Mouse (Mus musculus): ENCODE results near the gene Ppp2r5d. TPM values are rescaled to one million over a fixed set of nuclear protein-coding genes. Genes with fewer than 3 reads are reported as not detected.

The Ppp2r5d gene
- polyA plus RNA-seq (2017; shearing (Covaris generic)): 10 to 100 TPM; 23.2 to 25.5 (median 23.5) TPM

- ATAC-seq: peak; percentile 99
These were observed at the start of gene Ppp2r5d for GRCm38 (mm10) chr17:46704887-46705835. Ppp2r5d (minus strand) TSS chr17:46705111.

- peak; percentile 97 for ATAC-seq
These were observed 47.1 kb upstream of the Ppp2r5d start, which contains the start of gene Cnpy3 for GRCm38 (mm10) chr17:46751794-46752556. Cnpy3 (minus strand) TSS chr17:46752214.

- ATAC-seq: peak; percentile 32
These were observed 46.3 kb upstream of the Ppp2r5d start for GRCm38 (mm10) chr17:46751056-46751793.

- ATAC-seq: no peak
These were observed 45.7 kb upstream of the Ppp2r5d start for GRCm38 (mm10) chr17:46750580-46750979.

- no peak for ATAC-seq
These were observed 44.4 kb upstream of the Ppp2r5d start for GRCm38 (mm10) chr17:46749282-46749681.

GRCm38 (mm10) chr17:46747806-46748205 lies 42.9 kb upstream of the Ppp2r5d start:
- no peak for ATAC-seq

- no peak for ATAC-seq
These were observed 42.3 kb upstream of the Ppp2r5d start for GRCm38 (mm10) chr17:46747234-46747633.

GRCm38 (mm10) chr17:46745506-46745905 lies 40.6 kb upstream of the Ppp2r5d start:
- no peak for ATAC-seq

GRCm38 (mm10) chr17:46742986-46743385 lies 38.1 kb upstream of the Ppp2r5d start:
- ATAC-seq: no peak

- no peak for ATAC-seq
These were observed 36.4 kb upstream of the Ppp2r5d start for GRCm38 (mm10) chr17:46741305-46741704.

- ATAC-seq: no peak
These were observed 31.2 kb upstream of the Ppp2r5d start for GRCm38 (mm10) chr17:46736160-46736559.

GRCm38 (mm10) chr17:46735287-46735686 lies 30.4 kb upstream of the Ppp2r5d start:
- ATAC-seq: no peak

- ATAC-seq: no peak
These were observed 29.1 kb upstream of the Ppp2r5d start for GRCm38 (mm10) chr17:46734055-46734454.

GRCm38 (mm10) chr17:46728904-46729318 lies 24.0 kb upstream of the Ppp2r5d start, which contains the start of gene Gnmt:
Gnmt (minus strand) TSS chr17:46729168.
- no peak for ATAC-seq

- ATAC-seq: no peak
These were observed 23.6 kb upstream of the Ppp2r5d start for GRCm38 (mm10) chr17:46728496-46728895.

GRCm38 (mm10) chr17:46728021-46728420 lies 23.1 kb upstream of the Ppp2r5d start:
- ATAC-seq: no peak

- ATAC-seq: no peak
These were observed 22.4 kb upstream of the Ppp2r5d start for GRCm38 (mm10) chr17:46727271-46727670.

- ATAC-seq: no peak
These were observed 21.1 kb upstream of the Ppp2r5d start for GRCm38 (mm10) chr17:46725731-46726645.

- ATAC-seq: no peak
These were observed 20.4 kb upstream of the Ppp2r5d start for GRCm38 (mm10) chr17:46725273-46725672.

- no peak for ATAC-seq
These were observed 19.7 kb upstream of the Ppp2r5d start for GRCm38 (mm10) chr17:46724477-46725084.

- no peak for ATAC-seq
These were observed 16.2 kb upstream of the Ppp2r5d start for GRCm38 (mm10) chr17:46721077-46721476.

Data from inflammation-experienced regulatory T-cells, adult 6 months (primary cell).